Mouse (Mus musculus) intestine, embryonic 16.5 days (tissue): ENCODE results near the gene Btbd11. TPM values are rescaled to one million over a fixed set of nuclear protein-coding genes. Genes with fewer than 3 reads are reported as not detected.

Experiments
- ATAC-seq: fragments of 200-750 bp; cut with Nextera tagmentation; 2 replicates; pipeline ENCODE4 v1.8.0; 2017; ENCODE audit warnings: moderate TSS enrichment, moderate library complexity
- H3K27ac ChIP-seq: fragments of 300-500 bp; sonication (generic); 2 replicates; pipeline ENCODE4 v1.5.1; 2014; ENCODE audit warnings: mild to moderate bottlenecking, low read length
- H3K27me3 ChIP-seq: fragments of 300-500 bp; sonication (generic); replicated peaks from 2 replicates; pipeline ENCODE4 v1.6.1; 2014; ENCODE audit warnings: low read length, control low read depth, mixed read lengths; ENCODE audit not compliant: control insufficient read depth, insufficient read depth
- H3K36me3 ChIP-seq: fragments of 300-500 bp; sonication (generic); 2 replicates; pipeline ENCODE4 v1.6.1; 2014; ENCODE audit warnings: low read length, control low read depth; ENCODE audit not compliant: control insufficient read depth, insufficient read depth
- H3K4me1 ChIP-seq: fragments of 300-500 bp; sonication (generic); 2 replicates; pipeline ENCODE4 v1.6.1; 2014; ENCODE audit warnings: low read length, control low read depth, mixed read lengths; ENCODE audit not compliant: control insufficient read depth, insufficient read depth
- H3K4me2 ChIP-seq: fragments of 300-500 bp; sonication (generic); 2 replicates; pipeline ENCODE4 v1.6.1; 2014; ENCODE audit warnings: low read depth, low read length, control low read depth
- H3K4me3 ChIP-seq: fragments of 300-500 bp; sonication (generic); 2 replicates; pipeline ENCODE4 v1.5.1; 2014; ENCODE audit warnings: mild to moderate bottlenecking, low read length
- H3K9ac ChIP-seq: fragments of 300-500 bp; sonication (generic); 2 replicates; pipeline ENCODE4 v1.6.1; 2014; ENCODE audit warnings: low read depth, low read length
- H3K9me3 ChIP-seq: fragments of 300-500 bp; sonication (generic); 2 replicates; pipeline ENCODE4 v1.6.1; 2016; ENCODE audit warnings: low read length, control low read depth; ENCODE audit not compliant: control insufficient read depth
- WGBS: fragments of 180-500 bp; shearing (Covaris S2); extraction: QIAGEN DNeasy Blood & Tissue Kit; methylation state at CpG from one replicate; pipeline ENCODE4 v1.1.7; 2014; 5-methylcytosine and 5-hydroxymethylcytosine counted together
- polyA plus RNA-seq: library from polyadenylated mRNA; unstranded; fragments of >200 nt; fragmentation: Nextera tagmentation; extraction: Ambion mirVana; gene quantifications from 2 replicates; pipeline ENCODE4 v1.2.1, GENCODE M21; 2015

The Btbd11 gene
- polyA plus RNA-seq, 1 experiment from 2014 or later, result 0.86 TPM

- H3K27ac ChIP-seq, result no peak overlapping the region
- WGBS, result 44% methylated on average over 5 of the region's 5 CpGs
These were observed 158.4 kb downstream of the Btbd11 start for GRCm38 (mm10) chr10:85544991-85545390.

GRCm38 (mm10) chr10:85555193-85555592 lies 168.6 kb downstream of the Btbd11 start:
- WGBS, result 67% methylated on average over 8 of the region's 8 CpGs
- Histone ChIP-seq H3K4me3 (no peak overlapping the region), H3K27ac (no peak overlapping the region), H3K9me3 (no peaks in the 10 kb centered on the region), H3K4me2 (no peak overlapping the region), H3K4me1 (no peaks in the 10 kb centered on the region), H3K27me3 (no peaks in the 10 kb centered on the region), H3K9ac (no peak overlapping the region), H3K36me3 (no peaks in the 10 kb centered on the region)
- no peak for ATAC-seq

More at GRCm38 (mm10) chr10:85544991-85545390, 158.4 kb downstream of the Btbd11 start:
- no peaks in the 10 kb centered on the region for H3K9me3 ChIP-seq
- H3K4me2 ChIP-seq, result no peak overlapping the region
- H3K36me3 ChIP-seq, result no peaks in the 10 kb centered on the region
- H3K4me3 ChIP-seq, result no peak overlapping the region
- no peaks in the 10 kb centered on the region for H3K4me1 ChIP-seq
- ATAC-seq, result no peak
- H3K27me3 ChIP-seq, result no peaks in the 10 kb centered on the region
- no peak overlapping the region for H3K9ac ChIP-seq

- Histone ChIP-seq H3K27ac (no peak overlapping the region), H3K4me2 (no peak overlapping the region), H3K9me3 (no peaks in the 10 kb centered on the region), H3K4me3 (no peak overlapping the region), H3K9ac (no peak overlapping the region), H3K27me3 (no peaks in the 10 kb centered on the region), H3K36me3 (no peaks in the 10 kb centered on the region), H3K4me1 (no peaks in the 10 kb centered on the region)
- 90% methylated on average over 14 of the region's 14 CpGs for WGBS
- no peak for ATAC-seq
These were observed 174.8 kb downstream of the Btbd11 start for GRCm38 (mm10) chr10:85561418-85561817.

- no peak overlapping the region for H3K27ac ChIP-seq
- no peaks in the 10 kb centered on the region; the same call in 1 of the 2 replicates for H3K36me3 ChIP-seq
- ATAC-seq, result no peak
- no peaks in the 10 kb centered on the region for H3K27me3 ChIP-seq
- 86% methylated on average over 5 of the region's 5 CpGs for WGBS
- H3K4me3 ChIP-seq, result no peak overlapping the region
- no peak overlapping the region for H3K9ac ChIP-seq
- no peak overlapping the region for H3K4me2 ChIP-seq
- no peaks in the 10 kb centered on the region for H3K9me3 ChIP-seq
- no peaks in the 10 kb centered on the region for H3K4me1 ChIP-seq
These were observed 184.8 kb downstream of the Btbd11 start for GRCm38 (mm10) chr10:85571456-85571855.

GRCm38 (mm10) chr10:85572571-85572970 lies 186.0 kb downstream of the Btbd11 start:
- 89% methylated on average over 7 of the region's 7 CpGs for WGBS
- H3K27ac ChIP-seq, result no peak overlapping the region
- no peaks in the 10 kb centered on the region for H3K4me1 ChIP-seq
- H3K9ac ChIP-seq, result no peak overlapping the region
- no peak overlapping the region for H3K4me3 ChIP-seq
- no peak overlapping the region for H3K4me2 ChIP-seq
- no peaks in the 10 kb centered on the region; the same call in 1 of the 2 replicates for H3K36me3 ChIP-seq
- H3K27me3 ChIP-seq, result no peaks in the 10 kb centered on the region
- no peaks in the 10 kb centered on the region for H3K9me3 ChIP-seq
- no peak for ATAC-seq

- no peak for ATAC-seq
- Histone ChIP-seq H3K4me3 (no peak overlapping the region), H3K27me3 (no peaks in the 10 kb centered on the region), H3K36me3 (no peaks in the 10 kb centered on the region), H3K9ac (no peak overlapping the region), H3K27ac (no peak overlapping the region), H3K4me2 (no peak overlapping the region), H3K4me1 (no peaks in the 10 kb centered on the region), H3K9me3 (no peaks in the 10 kb centered on the region)
- 88% methylated on average over 6 of the region's 6 CpGs for WGBS
These were observed 191.3 kb downstream of the Btbd11 start for GRCm38 (mm10) chr10:85577891-85578420.

GRCm38 (mm10) chr10:85578571-85579465 lies 192.2 kb downstream of the Btbd11 start:
- no peak for ATAC-seq
- H3K4me2 ChIP-seq, result no peak overlapping the region
- no peaks in the 10 kb centered on the region for H3K27me3 ChIP-seq
- H3K9me3 ChIP-seq, result no peaks in the 10 kb centered on the region
- H3K4me1 ChIP-seq, result no peaks in the 10 kb centered on the region
- H3K4me3 ChIP-seq, result no peak overlapping the region
- H3K27ac ChIP-seq, result no peak overlapping the region
- no peaks in the 10 kb centered on the region for H3K36me3 ChIP-seq
- 83% methylated on average over 13 of the region's 13 CpGs for WGBS
- no peak overlapping the region for H3K9ac ChIP-seq

GRCm38 (mm10) chr10:85587758-85588157 lies 201.1 kb downstream of the Btbd11 start:
- Histone ChIP-seq H3K9ac (no peak overlapping the region), H3K9me3 (no peaks in the 10 kb centered on the region), H3K4me1 (no peaks in the 10 kb centered on the region), H3K27ac (no peak overlapping the region), H3K4me3 (no peak overlapping the region), H3K27me3 (no peaks in the 10 kb centered on the region), H3K4me2 (no peak overlapping the region), H3K36me3 (no peaks in the 10 kb centered on the region)
- 77% methylated on average over 3 of the region's 3 CpGs for WGBS
- no peak for ATAC-seq

GRCm38 (mm10) chr10:85590043-85590442 lies 203.4 kb downstream of the Btbd11 start:
- Histone ChIP-seq H3K9me3 (no peaks in the 10 kb centered on the region), H3K4me2 (no peak overlapping the region), H3K4me1 (no peaks in the 10 kb centered on the region), H3K27me3 (no peaks in the 10 kb centered on the region), H3K4me3 (no peak overlapping the region), H3K9ac (no peak overlapping the region), H3K36me3 (no peaks in the 10 kb centered on the region), H3K27ac (no peak overlapping the region)
- no peak for ATAC-seq
- WGBS, result 76% methylated on average over 2 of the region's 2 CpGs
